Mouse (Mus musculus): Measurements from ENCODE around the gene Slc36a1. TPM values are rescaled to one million over a fixed set of nuclear protein-coding genes. Genes with fewer than 3 reads are reported as not detected.

Gene Slc36a1
- total RNA-seq, 1 experiment from 2014 or later: 6.1 TPM

DNA sequence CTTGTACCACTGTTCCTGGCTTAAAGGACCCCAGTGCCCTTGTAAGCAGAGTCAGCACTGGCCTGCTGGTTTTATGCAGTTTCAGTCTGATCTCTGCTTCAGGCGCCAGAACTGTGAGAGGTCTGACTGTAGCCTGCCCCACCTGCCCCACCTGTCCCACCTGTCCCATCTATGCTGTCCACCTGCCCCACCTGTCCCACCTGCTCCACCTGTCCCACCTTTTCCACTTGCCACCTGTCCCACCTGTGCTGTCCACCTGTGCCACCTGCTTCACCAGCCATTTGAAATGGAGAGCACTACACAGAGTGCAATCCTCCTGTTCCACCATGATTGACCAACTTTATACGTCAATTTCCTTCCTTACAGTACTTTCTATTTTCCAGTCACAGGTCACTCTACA, 60.2 kb downstream of the Slc36a1 start:
- no peak for ATAC-seq (replicated peaks; ENCODE audit: low read depth, poor library complexity, severe bottlenecking)

DNA sequence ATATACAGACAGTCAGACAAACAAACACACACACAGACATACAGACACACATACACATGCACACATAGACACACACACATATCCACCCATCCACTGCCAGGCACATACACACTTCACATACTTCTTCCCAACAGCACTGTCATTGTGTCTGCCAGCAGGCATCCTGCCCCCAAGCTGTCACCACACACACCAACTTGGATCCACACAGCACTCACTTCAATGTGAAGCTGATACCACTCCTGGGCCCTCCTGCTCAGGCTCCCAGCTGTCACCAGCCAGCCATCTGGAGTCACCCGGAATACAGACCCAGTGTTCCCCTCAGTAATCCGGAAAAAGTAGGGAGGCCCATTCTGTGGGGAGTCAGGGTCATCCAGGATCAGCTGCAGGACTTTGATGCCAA, 61.5 kb downstream of the Slc36a1 start:
- ATAC-seq (replicated peaks; ENCODE audit: low read depth, poor library complexity, severe bottlenecking): no peak

DNA sequence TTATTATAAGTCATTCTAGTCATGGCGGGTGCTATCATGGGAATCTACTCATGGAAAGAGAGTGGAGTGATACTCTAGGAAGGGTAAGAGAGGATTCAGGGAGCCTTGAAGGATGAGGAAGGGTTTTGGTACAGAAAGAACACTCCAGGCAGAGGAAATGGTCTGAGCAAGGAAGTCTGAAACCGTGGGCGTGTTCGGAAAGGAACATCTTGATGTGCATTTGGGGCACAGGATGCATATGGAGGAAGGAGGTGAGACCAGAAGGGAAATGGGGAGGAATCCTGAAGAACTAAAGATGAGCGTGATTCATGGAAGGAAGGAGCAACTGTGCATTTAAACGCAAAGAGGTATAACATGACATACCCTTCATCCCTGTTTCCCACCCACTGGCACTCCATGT, 64.4 kb downstream of the Slc36a1 start:
- no peak for ATAC-seq (replicated peaks; ENCODE audit: low read depth, poor library complexity, severe bottlenecking)

DNA sequence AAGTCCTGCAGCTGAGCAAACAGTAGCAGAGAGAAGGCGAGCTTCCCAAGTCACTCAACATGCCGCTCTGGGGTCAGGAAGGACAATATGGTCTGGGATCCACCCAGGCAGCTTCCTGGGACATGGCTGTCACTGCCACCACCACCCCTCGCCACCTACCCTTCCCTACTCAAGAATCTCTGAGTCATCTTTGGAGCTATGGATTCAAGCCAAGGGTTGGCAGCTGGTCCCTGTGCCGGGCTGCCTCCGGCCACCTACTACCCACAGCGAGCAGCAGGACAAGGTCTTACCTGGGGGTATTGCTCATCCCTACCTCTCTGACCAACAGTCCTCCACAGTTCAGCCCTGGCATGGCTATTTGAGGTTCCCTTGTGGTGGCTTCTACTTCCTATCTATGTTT, 70.6 kb downstream of the Slc36a1 start:
- no peak for ATAC-seq (replicated peaks; ENCODE audit: low read depth, poor library complexity, severe bottlenecking)

Other genes starting within 250 kb of the Slc36a1 start
- 14.9 and 20.2 TPM in 2 replicates for gene Tnip1, start 241.4 kb upstream of the Slc36a1 start, total RNA-seq (2017)
- gene Anxa6, start 170.9 kb upstream of the Slc36a1 start, total RNA-seq (2017): 46.0 and 55.3 TPM in 2 replicates
- gene Ccdc69, start 126.2 kb upstream of the Slc36a1 start, total RNA-seq (2017): 24.3 and 26.6 TPM in 2 replicates
- gene Gm2a, start 106.2 kb upstream of the Slc36a1 start, total RNA-seq (2017): 71.7 and 72.2 TPM in 2 replicates
- not detected in 2 replicates for gene Slc36a3, start 52.6 kb upstream of the Slc36a1 start, total RNA-seq (2017)
- gene Slc36a2, start 19.3 kb upstream of the Slc36a1 start, total RNA-seq (2017): 0.14 TPM in 1 of 2 replicates, not detected in the other
- not detected in 2 replicates for gene Fat2, start 132.2 kb downstream of the Slc36a1 start, total RNA-seq (2017)
- not detected in 2 replicates for gene Sparc, start 218.8 kb downstream of the Slc36a1 start, total RNA-seq (2017)